Comparison of ENCODE assay signal across 16 mouse cellular contexts in the genomic region with DNA sequence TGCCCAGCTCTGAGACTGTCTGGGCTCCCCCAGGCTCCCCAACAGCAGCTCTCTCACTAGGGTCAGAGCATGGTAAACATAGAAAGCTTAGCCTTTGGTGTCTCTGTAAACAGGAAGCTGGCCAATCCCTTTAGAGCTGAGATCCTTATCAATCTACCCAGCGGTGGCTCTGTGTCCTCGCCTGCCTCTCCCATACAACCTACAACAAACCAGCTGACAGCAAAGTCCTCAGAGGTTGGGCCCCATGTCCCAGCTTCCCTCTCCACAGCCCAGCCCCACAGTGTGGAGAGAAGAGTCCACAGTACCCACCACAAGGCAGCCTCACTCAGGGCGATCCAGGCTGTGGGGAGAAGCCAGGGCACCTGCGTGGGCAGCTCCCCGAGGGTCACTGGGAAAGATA. TPM values are rescaled to one million over a fixed set of nuclear protein-coding genes. Genes with fewer than 3 reads are reported as not detected.
DNase-seq lines count a peak whose midpoint lies in the region; ATAC-seq and TF ChIP-seq lines count a peak whose summit lies in the region.
"Had no signal": no experiment of that assay in that cellular context is flagged by ENCODE, and none has a peak within 500 bp of the region (broad histone marks: within the 10 kb centered on the region; RNA-seq: fewer than 3 reads in every experiment).

No protein-coding gene starts in this region.

- 0 out of 2 replicates have a peak overlapping the region, but pooled peaks have one; percentile 3 for H3K9ac ChIP-seq in heart, embryonic 13.5 days
- H3K9ac ChIP-seq in liver, embryonic 14.5 days (replicated peaks), result no peak overlapping the region
- H3K9ac ChIP-seq: forebrain, embryonic 13.5 days; hindbrain, embryonic 13.5 days; kidney, embryonic 15.5 days; limb, embryonic 13.5 days had no signal

- no peak for TF ChIP-seq CTCF in liver, embryonic 14.5 days (IDR thresholded peaks at IDR 0.05; ENCODE audit: low read depth)

- no peaks in the 10 kb centered on the region for H3K4me1 ChIP-seq in heart, embryonic 13.5 days
- peaks cover 0 to 2% of the 10 kb centered on the region in 2 experiments; a peak in 1 of 4 replicates for H3K4me1 ChIP-seq in liver, embryonic 14.5 days (replicated peaks; ENCODE audit: control insufficient read depth in 2 of 2, insufficient read depth in 2 of 2, low read length in 1 of 2)
- H3K4me1 ChIP-seq: limb, embryonic 13.5 days had no signal

- no peak overlapping the region for H3K27ac ChIP-seq in heart, embryonic 13.5 days (replicated peaks)
- no peak overlapping the region for H3K27ac ChIP-seq in liver, embryonic 14.5 days
- H3K27ac ChIP-seq: forebrain, embryonic 13.5 days; hindbrain, embryonic 13.5 days; kidney, embryonic 15.5 days; limb, embryonic 13.5 days had no signal

- H3K9me3 ChIP-seq in heart, embryonic 13.5 days, result no peaks in the 10 kb centered on the region
- H3K9me3 ChIP-seq in liver, embryonic 14.5 days (ENCODE audit: control insufficient read depth, low read length), result no peaks in the 10 kb centered on the region
- H3K9me3 ChIP-seq: forebrain, embryonic 13.5 days; hindbrain, embryonic 13.5 days; kidney, embryonic 15.5 days; limb, embryonic 13.5 days had no signal

- peaks cover 12% of the 10 kb centered on the region; the same call in 1 of the 2 replicates for H3K27me3 ChIP-seq in heart, embryonic 13.5 days (replicated peaks)
- no peaks in the 10 kb centered on the region for H3K27me3 ChIP-seq in liver, embryonic 14.5 days (ENCODE audit: control insufficient read depth, insufficient read depth, low read length)
- H3K27me3 ChIP-seq: kidney, embryonic 15.5 days had no signal

- no peak for DNase-seq in heart, postnatal 36 days
- DNase-seq in liver, embryonic 14.5 days (ENCODE audit: low read depth in 3 of 3, low spot score in 3 of 3), result no peak
- peak; percentile 59 for DNase-seq in lung, postnatal 10 days
- DNase-seq in ovary, postnatal 14 days (ENCODE audit: low spot score), result no peak
- no peak for DNase-seq in gastrocnemius, postnatal 4 days (ENCODE audit: low spot score in 2 of 2)
- DNase-seq in spleen, adult 12 weeks (ENCODE audit: low spot score), result no peak
- DNase-seq: adrenal gland, adult 8-10 months; cerebellum, adult 11-12 months; retina, postnatal 1 day; thymus, postnatal 4 days had no signal

- H3K36me3 ChIP-seq in heart, embryonic 13.5 days, result no peaks in the 10 kb centered on the region
- H3K36me3 ChIP-seq in liver, embryonic 14.5 days (replicated peaks; ENCODE audit: control insufficient read depth, insufficient read depth, low read depth), result no peaks in the 10 kb centered on the region
- H3K36me3 ChIP-seq: hindbrain, embryonic 13.5 days; kidney, embryonic 15.5 days; limb, embryonic 13.5 days had no signal

- 39% methylated on average over 5 of the region's 5 CpGs for WGBS in heart, embryonic 13.5 days
- 29% methylated on average over 5 of the region's 5 CpGs for WGBS in liver, embryonic 14.5 days (ENCODE audit: insufficient replicate concordance)

- H3K4me3 ChIP-seq in heart, embryonic 13.5 days, result no peak overlapping the region
- H3K4me3 ChIP-seq in liver, embryonic 14.5 days (ENCODE audit: insufficient read depth in 1 of 2, low read depth in 2 of 2, low read length in 2 of 2), result no peak overlapping the region
- H3K4me3 ChIP-seq: forebrain, embryonic 13.5 days; hindbrain, embryonic 13.5 days; kidney, embryonic 15.5 days; limb, embryonic 13.5 days had no signal

- TF ChIP-seq EP300 in liver, embryonic 14.5 days (IDR thresholded peaks at IDR 0.05; ENCODE audit: low read depth), result no peak

- intact Hi-C loops in heart, postnatal 36 days (cut with DNase I), result loop anchor here (5.0 kb wide), 1 partner anchor 42 kb away; no protein-coding TSS in a partner anchor

- H3K4me2 ChIP-seq in heart, embryonic 13.5 days, result no peak overlapping the region
- H3K4me2 ChIP-seq in liver, embryonic 14.5 days (ENCODE audit: low read depth), result no peak overlapping the region
- H3K4me2 ChIP-seq: forebrain, embryonic 13.5 days; hindbrain, embryonic 13.5 days; kidney, embryonic 15.5 days; limb, embryonic 13.5 days had no signal

- ATAC-seq in heart, embryonic 13.5 days (ENCODE audit: extremely low read depth, insufficient number of reproducible peaks, low FRiP score, low TSS enrichment), result no peak
- peak; percentile 9 for ATAC-seq in activated CD4-positive, CD25-positive, alpha-beta regulatory T cell, adult 4 months
- ATAC-seq in liver, embryonic 14.5 days (ENCODE audit: insufficient read depth), result peak; percentile 62
- ATAC-seq: forebrain, embryonic 13.5 days had no signal

RNA-seq across cellular contexts. Expression of gene Adgre5, which starts 38.5 kb away (rescaled TPM):
- polyA plus RNA-seq in heart, embryonic 13.5 days (2015; fragmentation: Nextera tagmentation; extraction: Ambion mirVana), result 25.0 and 28.4 TPM in 2 replicates
- total RNA-seq in heart, postnatal 36 days (2021), result 10 to 100 TPM; 39.5 to 52.7 TPM
- polyA plus RNA-seq in activated CD4-positive, CD25-positive, alpha-beta regulatory T cell, adult 4 months (2017; shearing (Covaris generic)), result 100 to 1,000 TPM; 167 to 170 TPM
- 8.6 and 11.3 TPM in 2 replicates for polyA plus RNA-seq in liver, embryonic 14.5 days (2012; rRNA removed)
- polyA plus RNA-seq in liver, embryonic 14.5 days (2014; fragmentation: Nextera tagmentation; extraction: Ambion mirVana), result 8.7 and 8.9 TPM in 2 replicates
- 10 to 100 TPM; 82.7 to 83.4 TPM for total RNA-seq in gastrocnemius, postnatal 4 days (2021)
